Mouse (Mus musculus): ENCODE data around the gene Gm6904.
"Not testable (repeated sequence)": the region's sequence is repeated elsewhere in the genome, so short reads cannot be mapped to it uniquely, and the experiment has no call there.

Gene Gm6904

GRCm38 (mm10) chr14:59260056-59260455 lies at the start of gene Gm6904:
Gene Gm6904 (minus strand): TSS chr14:59260216.
- peak; percentile 56 for DNase-seq (ENCODE audit: low read depth, low spot score)

GRCm38 (mm10) chr14:59297391-59297790 lies 37.4 kb upstream of the Gm6904 start, which contains the start of gene Phf11a:
Gene Phf11a (minus strand): TSS chr14:59297522.
- peak; percentile 29 for DNase-seq (ENCODE audit: low read depth, low spot score)

- not testable (repeated sequence) for DNase-seq (ENCODE audit: low read depth, low spot score)
Observed at GRCm38 (mm10) chr14:59291769-59292168, 31.8 kb upstream of the Gm6904 start.

DNA sequence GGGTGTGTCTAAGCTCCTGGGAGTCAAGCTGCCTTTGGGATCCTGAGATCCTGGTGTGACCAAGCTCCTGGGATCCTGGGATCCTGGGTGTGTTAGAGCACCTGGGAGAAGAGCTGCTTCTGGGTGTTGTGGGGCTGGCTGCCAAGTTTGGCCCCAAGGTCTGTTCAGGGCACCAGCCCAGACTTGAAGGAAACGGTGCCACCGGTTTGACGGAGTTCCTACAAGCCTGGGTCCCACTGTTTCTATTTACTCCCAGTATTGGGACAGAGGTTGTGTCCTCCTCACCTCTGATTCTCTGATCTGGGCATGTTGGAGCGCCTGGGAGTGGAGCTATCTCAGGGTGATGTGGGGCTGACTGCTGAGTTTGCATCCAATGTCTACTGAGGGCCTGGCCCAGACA lies 14.9 kb upstream of the Gm6904 start:
- not testable (repeated sequence) for DNase-seq (ENCODE audit: low read depth, low spot score)

DNA sequence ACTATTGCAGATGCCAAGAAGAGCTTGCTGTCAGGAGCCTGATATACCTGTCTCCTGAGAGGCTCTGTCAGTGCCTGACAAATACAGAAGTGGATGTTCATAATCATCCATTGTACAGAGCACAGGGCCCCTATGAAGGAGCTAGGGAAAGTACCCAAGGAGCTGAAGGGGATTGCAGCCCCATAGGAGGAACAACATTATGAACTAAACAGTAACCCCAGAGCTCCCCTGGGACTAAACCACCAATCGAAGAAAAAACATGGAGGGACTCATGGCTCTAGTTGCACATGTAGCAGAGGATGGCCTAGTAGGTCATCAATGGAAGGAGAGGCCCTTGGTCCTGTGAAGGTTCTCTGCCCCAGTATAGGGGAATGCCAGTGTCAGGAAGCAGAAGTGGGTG lies 4.2 kb downstream of the Gm6904 start:
- DNase-seq (ENCODE audit: low read depth, low spot score): not testable (repeated sequence)

- DNase-seq (ENCODE audit: low read depth, low spot score): peak; percentile 36
Observed at GRCm38 (mm10) chr14:59250350-59250749, 9.7 kb downstream of the Gm6904 start.

GRCm38 (mm10) chr14:59233635-59234034 lies 26.4 kb downstream of the Gm6904 start:
- DNase-seq (ENCODE audit: low read depth, low spot score): no peak

GRCm38 (mm10) chr14:59232003-59232402 lies 28.0 kb downstream of the Gm6904 start:
- DNase-seq (ENCODE audit: low read depth, low spot score): peak; percentile 63

GRCm38 (mm10) chr14:59230331-59230966 lies 29.6 kb downstream of the Gm6904 start:
- no peak for DNase-seq (ENCODE audit: low read depth, low spot score)

DNA sequence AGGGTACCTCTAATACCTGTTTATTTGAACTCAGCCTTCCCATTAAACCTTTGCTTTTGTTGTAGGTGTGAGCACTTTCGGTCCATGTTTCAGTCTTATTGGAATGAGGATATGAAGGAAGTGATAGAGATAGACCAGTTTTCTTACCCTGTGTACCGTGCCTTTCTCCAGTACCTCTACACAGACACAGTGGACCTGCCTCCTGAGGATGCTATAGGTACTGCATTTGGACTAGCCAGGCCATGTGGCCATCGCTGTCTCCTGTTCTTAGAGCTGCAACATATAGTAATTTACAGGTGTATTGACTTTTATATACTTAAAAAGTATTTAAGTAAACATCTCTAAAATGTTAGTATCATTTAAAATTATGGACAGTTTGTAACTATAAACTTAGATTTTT lies 30.2 kb downstream of the Gm6904 start:
- DNase-seq (ENCODE audit: low read depth, low spot score): peak; percentile 23

DNA sequence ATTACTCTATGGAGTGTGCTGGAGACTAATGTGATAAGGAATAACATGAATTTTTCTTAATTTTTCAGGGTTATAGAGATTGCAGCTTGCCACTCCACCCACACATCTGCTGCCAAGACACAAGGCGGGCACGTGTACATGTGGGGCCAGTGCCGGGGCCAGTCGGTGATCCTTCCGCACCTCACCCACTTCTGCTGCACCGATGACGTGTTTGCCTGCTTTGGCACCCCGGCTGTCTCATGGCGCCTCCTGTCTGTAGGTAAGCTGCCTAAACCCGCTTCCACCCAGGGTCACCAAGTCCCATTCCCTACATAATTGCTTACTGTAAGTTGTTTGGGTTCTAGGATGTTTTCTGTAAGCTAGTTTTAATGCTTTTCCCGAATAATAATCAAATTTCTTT lies 33.8 kb downstream of the Gm6904 start:
- no peak for DNase-seq (ENCODE audit: low read depth, low spot score)

- DNase-seq (ENCODE audit: low read depth, low spot score): no peak
Observed at GRCm38 (mm10) chr14:59219241-59219640, 40.8 kb downstream of the Gm6904 start.

- DNase-seq (ENCODE audit: low read depth, low spot score): no peak
Observed at GRCm38 (mm10) chr14:59209816-59210215, 50.2 kb downstream of the Gm6904 start.

- DNase-seq (ENCODE audit: low read depth, low spot score): no peak
Observed at GRCm38 (mm10) chr14:59209003-59209402, 51.0 kb downstream of the Gm6904 start.

GRCm38 (mm10) chr14:59205976-59206583 lies 53.9 kb downstream of the Gm6904 start:
- no peak for DNase-seq (ENCODE audit: low read depth, low spot score)

GRCm38 (mm10) chr14:59205461-59205860 lies 54.6 kb downstream of the Gm6904 start:
- DNase-seq (ENCODE audit: low read depth, low spot score): no peak

DNA sequence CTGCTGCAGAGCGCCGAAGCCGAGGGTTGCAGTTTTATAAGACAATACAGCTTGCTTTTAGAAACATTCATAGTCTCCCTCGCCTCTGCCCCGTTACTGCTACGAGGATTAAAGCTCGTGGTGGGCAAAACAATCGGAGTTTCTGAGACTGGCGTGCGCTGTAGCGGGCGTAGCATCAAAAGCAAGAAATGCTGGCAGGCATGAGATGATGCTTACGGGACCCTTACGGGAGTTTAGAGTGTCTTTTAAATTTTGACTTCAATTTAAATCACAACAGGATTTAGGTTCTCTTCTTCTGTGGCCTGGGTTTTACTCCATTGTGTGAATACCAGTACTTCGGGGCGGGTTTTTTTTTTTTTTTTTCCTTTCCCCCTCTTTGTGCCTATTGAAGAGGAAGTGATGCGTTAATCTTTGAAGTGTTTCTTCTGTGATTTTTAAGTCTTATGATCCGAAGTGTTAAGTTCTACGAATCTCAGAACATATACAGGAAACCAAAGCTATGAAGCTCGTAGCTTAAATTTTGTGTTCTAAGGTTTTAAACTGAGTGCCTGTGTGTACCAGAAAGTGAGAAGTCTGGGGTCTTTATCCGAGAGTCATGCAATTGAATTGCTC lies 58.3 kb downstream of the Gm6904 start:
- DNase-seq (ENCODE audit: low read depth, low spot score): peak; percentile 58

DNA sequence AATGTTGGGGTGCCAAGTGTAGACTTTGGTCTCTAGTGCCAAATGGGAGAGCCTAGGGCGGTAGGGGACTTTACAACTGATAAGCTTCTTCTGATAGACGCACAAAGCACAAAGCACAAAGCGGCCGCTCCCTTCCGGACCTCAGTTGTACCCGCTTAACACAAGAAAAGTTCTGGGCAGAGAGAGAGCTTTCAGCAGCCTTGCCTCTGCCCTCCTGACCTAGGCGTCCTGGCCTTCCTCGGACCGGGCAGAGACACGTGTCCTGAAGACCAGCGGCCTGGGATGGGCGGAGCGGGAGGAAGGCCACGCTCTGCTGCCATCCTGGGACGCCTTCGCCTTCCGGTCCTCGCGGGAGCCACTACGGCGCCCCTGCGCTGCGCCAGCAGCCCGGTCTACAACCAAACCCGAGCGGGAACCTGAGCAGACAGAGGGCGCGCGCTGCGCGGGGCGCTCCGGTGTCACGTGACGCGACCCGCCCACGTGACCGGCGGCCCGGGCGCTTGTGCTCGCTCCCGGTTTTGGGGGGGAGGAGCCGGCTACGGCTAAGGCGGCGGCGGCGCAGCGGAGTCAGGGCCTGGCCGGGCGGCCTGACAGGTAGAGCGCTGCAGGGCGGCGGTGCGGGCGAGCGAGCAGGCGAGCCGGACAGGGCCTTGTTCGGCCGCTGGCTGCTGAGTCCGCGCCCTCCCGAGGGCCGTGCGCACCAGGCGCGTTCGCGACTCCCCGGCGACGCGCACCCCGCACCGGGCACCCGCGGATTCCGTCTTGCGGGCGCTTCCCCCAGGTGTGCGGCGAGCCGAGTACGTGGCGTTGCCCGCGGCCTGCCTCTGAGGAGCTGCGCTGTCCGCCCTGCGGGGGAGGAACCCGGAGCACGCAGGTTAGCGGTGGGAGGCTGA lies 59.1 kb downstream of the Gm6904 start, which contains the start of gene Rcbtb1:
TSS of gene Rcbtb1 (plus strand) at position 499 of the 893 bp plus-strand sequence.
- DNase-seq (ENCODE audit: low read depth, low spot score): peak; percentile 84

Data from 3T3-L1 (cell line).